Mouse (Mus musculus) kidney, embryonic 14.5 days (tissue): ENCODE results near the gene Prlhr. TPM values are rescaled to one million over a fixed set of nuclear protein-coding genes. Genes with fewer than 3 reads are reported as not detected.

Source experiments
- ATAC-seq: fragments of 200-750 bp; cut with Nextera tagmentation; 2 replicates; pipeline ENCODE4 v1.8.0; 2017; ENCODE audit warnings: moderate number of reproducible peaks, mild to moderate bottlenecking, moderate TSS enrichment, moderate library complexity; ENCODE audit not compliant: low FRiP score, low TSS enrichment
- H3K27ac ChIP-seq: fragments of 300-500 bp; sonication (generic); 2 replicates; pipeline ENCODE4 v1.5.1; 2014; ENCODE audit warnings: low read depth, mild to moderate bottlenecking, low read length, moderate library complexity, mixed read lengths
- H3K27me3 ChIP-seq: fragments of 300-500 bp; sonication (generic); 2 replicates; pipeline ENCODE4 v1.6.1; 2014; ENCODE audit warnings: mild to moderate bottlenecking, low read length; ENCODE audit not compliant: control insufficient read depth, insufficient read depth
- H3K36me3 ChIP-seq: fragments of 300-500 bp; sonication (generic); 2 replicates; pipeline ENCODE4 v1.6.1; 2014; ENCODE audit warnings: low read length, mixed read lengths; ENCODE audit not compliant: control insufficient read depth, insufficient read depth
- H3K4me1 ChIP-seq: fragments of 300-500 bp; sonication (generic); 2 replicates; pipeline ENCODE4 v1.6.1; 2014; ENCODE audit warnings: low read length, mixed read lengths; ENCODE audit not compliant: control insufficient read depth, insufficient read depth
- H3K4me2 ChIP-seq: fragments of 300-500 bp; sonication (generic); replicated peaks from 2 replicates; pipeline ENCODE4 v1.6.1; 2014; ENCODE audit warnings: low read depth, mild to moderate bottlenecking, low read length
- H3K4me3 ChIP-seq: fragments of 300-500 bp; sonication (generic); 2 replicates; pipeline ENCODE4 v1.5.1; 2014; ENCODE audit warnings: mild to moderate bottlenecking, low read length
- H3K9ac ChIP-seq: fragments of 300-500 bp; sonication (generic); 2 replicates; pipeline ENCODE4 v1.6.1; 2014; ENCODE audit warnings: low read depth, mild to moderate bottlenecking, low read length, moderate library complexity
- H3K9me3 ChIP-seq: fragments of 300-500 bp; sonication (generic); 2 replicates; pipeline ENCODE4 v1.6.1; 2016; ENCODE audit warnings: low read length; ENCODE audit not compliant: control insufficient read depth
- WGBS: fragments of 180-500 bp; shearing (Covaris S2); extraction: QIAGEN DNeasy Blood & Tissue Kit; methylation state at CpG from one replicate; pipeline ENCODE4 v1.1.7; 2014; 5-methylcytosine and 5-hydroxymethylcytosine counted together
- polyA plus RNA-seq: library from polyadenylated mRNA; unstranded; fragments of >200 nt; fragmentation: Nextera tagmentation; extraction: Ambion mirVana; gene quantifications from 2 replicates; pipeline ENCODE4 v1.2.1, GENCODE M21; 2014

Gene Prlhr
- polyA plus RNA-seq, 1 experiment from 2014 or later, result not detected

- WGBS, result 76% methylated on average over 2 of the region's 2 CpGs
- Histone ChIP-seq H3K27me3 (no peaks in the 10 kb centered on the region), H3K9ac (no peak overlapping the region), H3K36me3 (no peaks in the 10 kb centered on the region), H3K4me2 (no peak overlapping the region), H3K27ac (no peak overlapping the region), H3K4me1 (no peaks in the 10 kb centered on the region), H3K9me3 (no peaks in the 10 kb centered on the region), H3K4me3 (no peak overlapping the region)
- no peak for ATAC-seq
Observed at GRCm38 (mm10) chr19:60459071-60459470, 9.0 kb downstream of the Prlhr start.

GRCm38 (mm10) chr19:60455791-60456190, 12.3 kb downstream of the Prlhr start:
- ATAC-seq, result no peak
- Histone ChIP-seq H3K9ac (no peak overlapping the region), H3K36me3 (no peaks in the 10 kb centered on the region), H3K9me3 (no peaks in the 10 kb centered on the region), H3K27ac (no peak overlapping the region), H3K4me3 (no peak overlapping the region), H3K4me1 (no peaks in the 10 kb centered on the region), H3K4me2 (no peak overlapping the region), H3K27me3 (no peaks in the 10 kb centered on the region)
- 86% methylated on average over 1 of the region's 1 CpGs for WGBS

GRCm38 (mm10) chr19:60440531-60440930, 27.6 kb downstream of the Prlhr start:
- H3K4me2 ChIP-seq, result no peak overlapping the region
- no peak for ATAC-seq
- no peaks in the 10 kb centered on the region for H3K9me3 ChIP-seq
- H3K27ac ChIP-seq, result no peak overlapping the region
- H3K4me3 ChIP-seq, result no peak overlapping the region
- H3K36me3 ChIP-seq, result no peaks in the 10 kb centered on the region
- no peak overlapping the region for H3K9ac ChIP-seq
- H3K4me1 ChIP-seq, result no peaks in the 10 kb centered on the region
- no peaks in the 10 kb centered on the region for H3K27me3 ChIP-seq

- 51% methylated on average over 5 of the region's 5 CpGs for WGBS
Observed at GRCm38 (mm10) chr19:60440083-60440482, 28.0 kb downstream of the Prlhr start.

GRCm38 (mm10) chr19:60437566-60438241, 30.4 kb downstream of the Prlhr start:
- no peaks in the 10 kb centered on the region for H3K4me1 ChIP-seq
- no peak for ATAC-seq
- H3K9ac ChIP-seq, result no peak overlapping the region
- H3K27me3 ChIP-seq, result no peaks in the 10 kb centered on the region
- no peaks in the 10 kb centered on the region for H3K9me3 ChIP-seq
- H3K36me3 ChIP-seq, result no peaks in the 10 kb centered on the region
- WGBS, result 54% methylated on average over 6 of the region's 6 CpGs
- no peak overlapping the region for H3K27ac ChIP-seq
- H3K4me3 ChIP-seq, result no peak overlapping the region
- no peak overlapping the region for H3K4me2 ChIP-seq

More at GRCm38 (mm10) chr19:60440083-60440482, 28.0 kb downstream of the Prlhr start:
- Histone ChIP-seq H3K27me3 (no peaks in the 10 kb centered on the region), H3K36me3 (no peaks in the 10 kb centered on the region), H3K4me1 (no peaks in the 10 kb centered on the region), H3K9ac (no peak overlapping the region), H3K27ac (no peak overlapping the region), H3K9me3 (no peaks in the 10 kb centered on the region), H3K4me3 (no peak overlapping the region), H3K4me2 (no peak overlapping the region)
- no peak for ATAC-seq

- no peak overlapping the region for H3K4me2 ChIP-seq
Observed at GRCm38 (mm10) chr19:60432347-60433129, 35.6 kb downstream of the Prlhr start.

GRCm38 (mm10) chr19:60417611-60418010, 50.5 kb downstream of the Prlhr start:
- WGBS, result 59% methylated on average over 1 of the region's 1 CpGs
- Histone ChIP-seq H3K9ac (no peak overlapping the region), H3K36me3 (no peaks in the 10 kb centered on the region), H3K9me3 (no peaks in the 10 kb centered on the region), H3K4me1 (no peaks in the 10 kb centered on the region), H3K4me2 (no peak overlapping the region), H3K27me3 (no peaks in the 10 kb centered on the region), H3K27ac (no peak overlapping the region), H3K4me3 (no peak overlapping the region)
- ATAC-seq, result no peak

More at GRCm38 (mm10) chr19:60432347-60433129, 35.6 kb downstream of the Prlhr start:
- Histone ChIP-seq H3K9ac (no peak overlapping the region), H3K4me1 (no peaks in the 10 kb centered on the region), H3K27me3 (no peaks in the 10 kb centered on the region), H3K36me3 (no peaks in the 10 kb centered on the region), H3K9me3 (no peaks in the 10 kb centered on the region), H3K27ac (no peak overlapping the region), H3K4me3 (no peak overlapping the region)
- WGBS, result 87% methylated on average over 6 of the region's 6 CpGs
- no peak for ATAC-seq
